Mouse (Mus musculus) stomach, embryonic 16.5 days (tissue): ENCODE data around the gene Siglec1. TPM values are rescaled to one million over a fixed set of nuclear protein-coding genes. Genes with fewer than 3 reads are reported as not detected.

Experiments
- ATAC-seq: fragments of 200-750 bp; cut with Nextera tagmentation; 2 replicates; pipeline ENCODE4 v1.8.0; 2017; ENCODE audit warnings: moderate number of reproducible peaks, moderate TSS enrichment; ENCODE audit not compliant: insufficient read depth, low FRiP score
- H3K27ac ChIP-seq: fragments of 300-500 bp; sonication (generic); 2 replicates; pipeline ENCODE4 v1.5.1; 2014; ENCODE audit warnings: low read length
- H3K27me3 ChIP-seq: fragments of 300-500 bp; sonication (generic); 2 replicates; pipeline ENCODE4 v1.6.1; 2014; ENCODE audit warnings: low read length, control low read depth, mixed read lengths; ENCODE audit not compliant: control insufficient read depth, insufficient read depth
- H3K36me3 ChIP-seq: fragments of 300-500 bp; sonication (generic); 2 replicates; pipeline ENCODE4 v1.6.1; 2014; ENCODE audit warnings: low read length; ENCODE audit not compliant: control insufficient read depth, insufficient read depth
- H3K4me1 ChIP-seq: fragments of 300-500 bp; sonication (generic); 2 replicates; pipeline ENCODE4 v1.6.1; 2014; ENCODE audit warnings: low read length, control low read depth, mixed read lengths; ENCODE audit not compliant: control insufficient read depth, insufficient read depth
- H3K4me2 ChIP-seq: fragments of 300-500 bp; sonication (generic); 2 replicates; pipeline ENCODE4 v1.6.1; 2014; ENCODE audit warnings: low read depth, low read length, mixed read lengths
- H3K4me3 ChIP-seq: fragments of 300-500 bp; sonication (generic); replicated peaks from 2 replicates; pipeline ENCODE4 v1.5.1; 2014; ENCODE audit warnings: mild to moderate bottlenecking, low read length
- H3K9ac ChIP-seq: fragments of 300-500 bp; sonication (generic); 2 replicates; pipeline ENCODE4 v1.6.1; 2014; ENCODE audit warnings: low read length
- H3K9me3 ChIP-seq: fragments of 300-500 bp; sonication (generic); replicated peaks from 2 replicates; pipeline ENCODE4 v1.6.1; 2016; ENCODE audit warnings: low read length, control low read depth; ENCODE audit not compliant: control insufficient read depth
- whole genome bisulfite sequencing: fragments of 180-500 bp; shearing (Covaris S2); extraction: QIAGEN DNeasy Blood & Tissue Kit; methylation state at CpG from one replicate; pipeline ENCODE4 v1.1.7; 2014; 5-methylcytosine and 5-hydroxymethylcytosine counted together
- polyA plus RNA-seq: library from polyadenylated mRNA; unstranded; fragments of >200 nt; fragmentation: Nextera tagmentation; extraction: Ambion mirVana; gene quantifications from 2 replicates; pipeline ENCODE4 v1.2.1, GENCODE M21; 2015

Gene Siglec1
- polyA plus RNA-seq, 1 experiment from 2014 or later, result 0.44 TPM

DNA sequence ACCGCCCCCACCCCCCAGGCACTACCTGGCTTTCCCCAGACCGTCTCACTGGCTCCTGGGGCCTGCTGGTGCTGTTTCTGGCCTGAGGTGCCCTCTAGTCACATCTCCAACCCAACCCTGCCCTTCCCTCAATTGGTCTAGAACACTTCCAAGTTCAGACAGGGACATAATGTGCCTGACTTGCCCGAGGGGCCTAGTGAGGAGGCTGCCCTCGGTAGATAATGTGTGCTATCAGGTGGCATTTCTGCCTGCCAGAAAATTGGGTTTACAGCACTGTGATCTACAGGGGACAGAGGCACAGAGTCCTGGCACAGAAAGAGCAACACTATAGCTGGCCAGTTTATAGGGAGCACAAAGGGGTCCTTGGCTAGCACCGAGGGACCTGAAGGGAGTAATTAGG lies 34.5 kb downstream of the Siglec1 start:
- H3K9ac ChIP-seq, result no peak overlapping the region
- 71% methylated on average over 5 of the region's 5 CpGs for WGBS
- H3K4me1 ChIP-seq, result peaks cover 16% of the 10 kb centered on the region
- ATAC-seq, result no peak
- H3K27me3 ChIP-seq, result peaks cover 36% of the 10 kb centered on the region
- H3K9me3 ChIP-seq, result no peaks in the 10 kb centered on the region
- H3K4me2 ChIP-seq, result no peak overlapping the region
- no peak overlapping the region for H3K4me3 ChIP-seq
- H3K36me3 ChIP-seq, result no peaks in the 10 kb centered on the region
- no peak overlapping the region for H3K27ac ChIP-seq

GRCm38 (mm10) chr2:131046025-131046424 lies 40.5 kb downstream of the Siglec1 start:
- Histone ChIP-seq H3K4me1 (peaks cover 16% of the 10 kb centered on the region), H3K36me3 (no peaks in the 10 kb centered on the region), H3K4me2 (no peak overlapping the region), H3K9ac (no peak overlapping the region), H3K9me3 (no peaks in the 10 kb centered on the region), H3K4me3 (no peak overlapping the region), H3K27ac (no peak overlapping the region), H3K27me3 (peaks cover 16% of the 10 kb centered on the region)
- WGBS, result 65% methylated on average over 2 of the region's 2 CpGs
- ATAC-seq, result no peak

DNA sequence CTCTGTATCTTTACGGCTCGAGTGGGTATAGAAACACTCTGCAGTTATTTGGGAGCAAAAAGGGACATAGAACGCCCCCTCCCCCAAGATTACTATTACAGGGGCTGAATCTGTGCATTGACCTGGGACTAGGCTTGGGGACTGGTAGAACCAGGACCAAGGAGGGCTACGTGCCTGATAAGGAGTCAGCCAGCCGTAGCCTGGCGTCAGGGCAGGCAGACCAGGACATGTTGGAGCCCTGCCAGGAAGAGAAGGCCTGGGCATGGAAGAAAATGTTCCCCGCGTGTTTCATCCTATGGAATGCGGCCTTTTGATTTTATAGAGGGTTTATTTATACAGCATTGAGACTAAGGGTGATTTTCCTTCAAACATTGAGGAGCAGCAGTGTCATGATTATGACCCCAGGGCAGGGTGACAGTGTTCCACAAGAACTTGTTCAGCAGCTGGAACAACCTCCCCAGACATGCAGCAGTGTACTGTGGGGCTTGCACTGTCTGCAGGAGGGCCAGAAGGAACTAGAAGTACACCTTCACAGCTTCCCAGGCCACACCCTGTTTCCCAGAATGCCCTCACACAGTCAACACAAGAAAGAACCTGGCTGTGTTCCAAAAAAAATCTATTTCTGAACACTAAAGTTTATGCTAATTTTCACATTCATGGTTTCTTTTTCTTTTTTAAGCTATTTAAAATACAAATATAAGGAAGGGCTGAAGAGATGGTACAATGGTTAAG lies 41.4 kb downstream of the Siglec1 start:
- Histone ChIP-seq H3K27ac (peak overlapping the region; percentile 64), H3K9ac (no peak overlapping the region), H3K4me1 (peaks cover 16% of the 10 kb centered on the region), H3K4me3 (no peak overlapping the region), H3K36me3 (no peaks in the 10 kb centered on the region), H3K9me3 (no peaks in the 10 kb centered on the region), H3K4me2 (peak overlapping the region; percentile 26), H3K27me3 (peaks cover 25% of the 10 kb centered on the region)
- peak; percentile 79; the same call in 1 of the 2 replicates for ATAC-seq
- WGBS, result 51% methylated on average over 9 of the region's 9 CpGs

DNA sequence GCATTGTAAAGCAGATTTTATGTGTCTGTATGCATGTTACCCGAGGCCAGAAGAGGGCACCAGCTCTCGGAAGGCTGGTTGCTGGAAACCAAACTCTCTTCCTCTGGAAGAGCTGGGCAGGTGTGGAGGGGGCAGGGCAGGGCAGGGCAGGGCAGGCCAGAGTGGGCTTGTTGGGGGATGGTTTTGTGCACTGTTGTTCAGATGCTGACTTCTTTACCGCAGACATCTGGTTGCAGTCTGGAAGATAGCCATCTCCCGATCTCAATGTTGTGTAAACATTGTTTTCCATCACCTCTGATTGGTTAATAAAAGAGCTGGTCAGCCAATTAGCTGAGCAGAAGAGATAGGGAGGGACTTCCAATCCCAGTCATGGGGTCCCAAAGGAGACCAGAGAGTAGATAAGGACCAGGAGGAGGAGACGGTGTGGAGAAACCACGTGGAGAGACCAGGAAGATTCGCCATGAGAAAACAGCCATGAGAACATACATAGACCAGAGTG lies 42.2 kb downstream of the Siglec1 start:
- peak; percentile 29; the same call in 1 of the 2 replicates for ATAC-seq
- 0 out of 2 replicates have a peak overlapping the region, but pooled peaks have one; percentile 13 for H3K4me3 ChIP-seq

DNA sequence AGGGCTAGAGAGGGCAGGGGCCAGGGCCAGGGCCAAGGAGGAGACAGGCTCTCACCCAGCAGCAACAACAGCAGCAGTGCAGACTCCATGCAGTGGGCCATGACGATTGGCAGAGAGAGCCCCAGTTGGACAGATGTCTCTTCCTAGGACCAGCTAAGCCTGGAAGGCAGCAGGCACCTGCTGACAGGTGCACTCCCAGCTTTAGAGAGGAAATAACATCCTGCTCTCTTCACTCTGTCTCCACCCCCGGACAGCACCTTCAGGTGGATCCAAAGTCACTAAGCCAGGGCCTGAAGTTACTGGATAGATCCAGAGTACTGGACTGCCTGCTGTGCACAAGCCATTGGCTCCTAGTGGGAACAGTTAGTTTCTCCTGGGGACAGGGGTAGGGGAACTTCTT lies 43.6 kb downstream of the Siglec1 start, which contains the start of gene Gfra4:
Gene Gfra4, minus strand, starts transcription at position 101 of the 400 bp plus-strand sequence.
- ATAC-seq, result no peak
- Histone ChIP-seq H3K4me3 (no peak within 1 kb of the TSS), H3K4me1 (peaks cover 16% of the 10 kb centered on the region), H3K9me3 (no peaks in the 10 kb centered on the region), H3K9ac (no peak within 1 kb of the TSS), H3K4me2 (no peak within 1 kb of the TSS), H3K27me3 (peaks cover 32% of the 10 kb centered on the region), H3K27ac (no peak within 1 kb of the TSS), H3K36me3 (no peaks in the 10 kb centered on the region)
- WGBS, result 74% methylated on average over 2 of the region's 2 CpGs

More for the DNA sequence above, 42.2 kb downstream of the Siglec1 start:
- Histone ChIP-seq H3K27ac (no peak overlapping the region), H3K9me3 (no peaks in the 10 kb centered on the region), H3K9ac (no peak overlapping the region), H3K4me1 (peaks cover 16% of the 10 kb centered on the region), H3K36me3 (no peaks in the 10 kb centered on the region), H3K27me3 (peaks cover 32% of the 10 kb centered on the region), H3K4me2 (peak overlapping the region; percentile 26)
- 5% methylated on average over 7 of the region's 7 CpGs for WGBS

DNA sequence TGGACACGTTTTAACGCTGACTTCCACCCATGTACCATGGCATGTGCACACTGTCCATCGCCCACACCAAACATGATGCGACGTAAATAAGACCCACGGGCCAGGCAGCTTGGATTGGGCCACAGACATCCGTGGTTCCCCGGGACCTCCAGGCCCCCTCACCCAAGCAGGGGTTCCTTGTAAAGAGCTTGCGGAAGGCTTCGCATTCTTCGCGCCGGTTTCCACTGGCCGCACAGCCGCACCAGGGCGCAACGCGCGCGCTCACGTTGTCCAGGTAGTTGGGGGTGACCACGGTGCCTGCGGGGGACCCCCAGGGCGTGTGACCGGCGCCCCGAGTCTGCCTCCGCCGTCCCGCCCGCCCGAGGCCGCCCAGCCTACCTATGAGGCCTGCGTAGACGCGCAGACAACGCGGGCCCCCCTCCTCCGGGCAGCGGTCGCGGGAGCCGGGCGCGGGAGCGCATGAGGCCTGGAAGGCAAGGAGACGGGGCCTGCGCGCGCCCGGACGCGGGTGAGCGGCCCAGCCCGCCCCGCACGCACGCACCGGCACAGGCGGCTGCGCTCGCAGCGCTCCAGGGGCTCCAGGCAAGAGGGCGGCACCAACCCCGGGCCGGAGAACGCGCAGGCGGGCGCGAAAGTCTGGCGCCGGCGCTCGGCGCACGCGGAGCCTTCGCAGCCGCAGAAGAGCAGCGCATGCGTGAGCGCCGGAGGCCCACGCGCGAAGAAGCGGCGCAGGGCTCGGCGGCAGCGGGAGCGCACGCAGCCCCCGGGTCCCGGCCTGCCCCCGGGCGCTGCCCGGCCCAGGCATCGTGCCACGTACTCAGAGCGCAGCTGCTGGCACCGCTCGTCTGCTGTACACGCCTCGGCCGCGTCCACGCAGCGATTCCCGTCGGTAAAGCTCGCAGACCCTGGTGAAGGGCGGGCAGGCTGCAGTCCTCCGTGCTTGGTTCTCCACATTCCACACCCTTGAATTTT lies 45.4 kb downstream of the Siglec1 start:
- ATAC-seq, result peak; percentile 42
- Histone ChIP-seq H3K4me1 (peaks cover 16% of the 10 kb centered on the region), H3K27ac (no peak overlapping the region), H3K9ac (peak overlapping the region; percentile 74), H3K27me3 (peaks cover 32% of the 10 kb centered on the region), H3K4me3 (peak overlapping the region; percentile 57), H3K9me3 (no peaks in the 10 kb centered on the region), H3K4me2 (peak overlapping the region; percentile 97), H3K36me3 (no peaks in the 10 kb centered on the region)
- 3% methylated on average over 112 of the region's 115 CpGs for WGBS

GRCm38 (mm10) chr2:131038675-131039074 lies 47.9 kb downstream of the Siglec1 start:
- 78% methylated on average over 5 of the region's 5 CpGs for WGBS

GRCm38 (mm10) chr2:131038197-131038596 lies 48.4 kb downstream of the Siglec1 start:
- no peak for ATAC-seq
- 88% methylated on average over 6 of the region's 6 CpGs for WGBS

More at GRCm38 (mm10) chr2:131038675-131039074, 47.9 kb downstream of the Siglec1 start:
- Histone ChIP-seq H3K4me3 (no peak overlapping the region), H3K36me3 (no peaks in the 10 kb centered on the region), H3K27ac (no peak overlapping the region), H3K9ac (no peak overlapping the region), H3K27me3 (peaks cover 32% of the 10 kb centered on the region), H3K9me3 (no peaks in the 10 kb centered on the region), H3K4me1 (no peaks in the 10 kb centered on the region; the same call in 1 of the 2 replicates), H3K4me2 (no peak overlapping the region)
- no peak for ATAC-seq

More at GRCm38 (mm10) chr2:131038197-131038596, 48.4 kb downstream of the Siglec1 start:
- H3K9me3 ChIP-seq, result no peaks in the 10 kb centered on the region
- H3K27me3 ChIP-seq, result peaks cover 32% of the 10 kb centered on the region
- no peak overlapping the region for H3K4me3 ChIP-seq
- no peak overlapping the region for H3K4me2 ChIP-seq
- no peak overlapping the region for H3K9ac ChIP-seq
- no peaks in the 10 kb centered on the region for H3K36me3 ChIP-seq
- H3K4me1 ChIP-seq, result no peaks in the 10 kb centered on the region; the same call in 1 of the 2 replicates
- no peak overlapping the region for H3K27ac ChIP-seq
